Mouse (Mus musculus) bone marrow macrophage, adult 2 months (primary cell): ENCODE measurements around the gene Pex6.

Source experiments
- CTCF ChIP-seq: IDR thresholded peaks from 2 replicates; pipeline ENCODE4 v1.5.1; 2012; ENCODE audit warnings: low read depth, mild to moderate bottlenecking, low read length, moderate library complexity
- POLR2A ChIP-seq: IDR thresholded peaks from 2 replicates; pipeline ENCODE4 v1.6.1; 2012; ENCODE audit warnings: mild to moderate bottlenecking, low read depth, low read length, borderline replicate concordance

GRCm38 (mm10) chr17:46749282-46749681, 38.0 kb downstream of the Pex6 start:
- TF ChIP-seq CTCF (no peak), POLR2A (no peak)
